Mouse (Mus musculus): ENCODE data around the gene Msx1. TPM values are rescaled to one million over a fixed set of nuclear protein-coding genes. Genes with fewer than 3 reads are reported as not detected.

Msx1 gene
- polyA plus RNA-seq, 1 experiment = 5.9 TPM

DNA sequence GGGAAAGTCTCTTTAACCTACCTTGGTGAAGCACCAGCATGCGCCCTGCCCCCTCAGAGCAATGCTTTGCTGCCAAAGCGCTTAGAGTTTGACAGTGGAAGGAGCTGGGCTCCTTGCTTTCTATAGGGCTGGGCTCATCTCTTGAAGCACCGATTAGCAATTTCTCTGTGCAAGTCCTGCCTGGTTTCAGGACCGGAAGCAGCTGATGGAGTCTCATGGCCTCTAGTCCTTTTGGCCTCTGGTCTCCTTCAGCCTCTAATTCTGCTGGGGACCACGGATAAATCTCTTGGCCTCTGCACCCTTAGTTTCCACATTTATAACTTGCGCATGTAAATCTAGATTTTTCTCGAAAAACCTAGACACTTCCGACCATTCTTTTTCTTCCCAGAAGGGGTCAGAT, 3.7 kb downstream of the Msx1 start:
- WGBS = 56% methylated on average over 8 of the region's 8 CpGs
- TF ChIP-seq CTCF (IDR thresholded peaks at IDR 0.05; ENCODE audit: insufficient read depth, low read length) = no peak
- TF ChIP-seq POLR2A (IDR thresholded peaks at IDR 0.05; ENCODE audit: borderline replicate concordance, extremely low read depth, low read depth, low read length) = no peak
- no peak overlapping the region for H3K4me3 ChIP-seq (replicated peaks; ENCODE audit: extremely low read depth, low read depth, low read length)
- H3K4me1 ChIP-seq (ENCODE audit: control insufficient read depth, insufficient read depth, low read length) = peaks cover 3% of the 10 kb centered on the region; the same call in 1 of the 2 replicates
- DNase-seq = no peak

- WGBS = 48% methylated on average over 3 of the region's 3 CpGs
- no peak for DNase-seq
- no peak overlapping the region for H3K4me3 ChIP-seq (replicated peaks; ENCODE audit: extremely low read depth, low read depth, low read length)
- TF ChIP-seq POLR2A (IDR thresholded peaks at IDR 0.05; ENCODE audit: borderline replicate concordance, extremely low read depth, low read depth, low read length) = no peak
- TF ChIP-seq CTCF (IDR thresholded peaks at IDR 0.05; ENCODE audit: insufficient read depth, low read length) = no peak
- H3K4me1 ChIP-seq (ENCODE audit: control insufficient read depth, insufficient read depth, low read length) = peaks cover 3% of the 10 kb centered on the region; the same call in 1 of the 2 replicates
Observed at GRCm38 (mm10) chr5:37819971-37820370, 4.4 kb downstream of the Msx1 start.

GRCm38 (mm10) chr5:37819541-37819940, 4.8 kb downstream of the Msx1 start:
- no peak for DNase-seq
- TF ChIP-seq POLR2A (IDR thresholded peaks at IDR 0.05; ENCODE audit: borderline replicate concordance, extremely low read depth, low read depth, low read length) (no peak), CTCF (IDR thresholded peaks at IDR 0.05; ENCODE audit: insufficient read depth, low read length) (no peak)
- no peak overlapping the region for H3K4me3 ChIP-seq (replicated peaks; ENCODE audit: extremely low read depth, low read depth, low read length)
- peaks cover 1% of the 10 kb centered on the region; the same call in 1 of the 2 replicates for H3K4me1 ChIP-seq (ENCODE audit: control insufficient read depth, insufficient read depth, low read length)
- WGBS = 47% methylated on average over 5 of the region's 5 CpGs

DNA sequence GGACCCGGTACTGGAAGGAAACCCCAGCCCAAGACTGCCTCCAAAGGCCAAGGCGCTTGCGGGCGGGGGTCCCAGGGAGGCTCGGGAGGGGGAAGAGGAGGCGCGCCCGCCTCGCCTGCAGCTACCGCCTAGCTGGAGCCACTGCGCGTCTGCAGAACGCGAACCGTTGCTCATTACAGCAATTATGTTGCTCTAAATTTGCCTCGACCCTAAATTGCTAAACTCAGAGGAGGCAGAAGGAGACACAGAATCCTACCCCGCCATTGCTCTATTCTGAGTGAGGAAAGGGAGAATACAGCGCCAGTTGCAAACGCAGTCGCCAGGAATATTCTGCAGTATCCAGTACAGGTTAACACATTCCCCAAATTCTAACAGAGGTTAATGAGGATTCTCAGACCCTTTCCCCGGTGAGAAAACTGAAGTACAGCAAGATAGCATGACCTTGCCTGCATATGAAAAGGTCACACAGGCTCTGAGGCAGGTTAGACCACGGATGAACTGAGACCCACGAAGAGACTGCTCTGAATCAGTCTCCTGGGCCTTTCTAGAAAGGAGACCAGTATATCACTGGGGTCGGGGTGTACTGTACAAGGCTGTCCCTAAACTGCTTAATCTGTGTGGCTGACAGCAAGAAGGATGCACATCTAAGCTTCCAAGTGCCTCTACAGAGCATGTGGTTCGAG, 5.7 kb downstream of the Msx1 start:
- WGBS = 21% methylated on average over 25 of the region's 25 CpGs
- TF ChIP-seq POLR2A (IDR thresholded peaks at IDR 0.05; ENCODE audit: borderline replicate concordance, extremely low read depth, low read depth, low read length) (no peak), CTCF (IDR thresholded peaks at IDR 0.05; ENCODE audit: insufficient read depth, low read length) (no peak)
- no peaks in the 10 kb centered on the region for H3K4me1 ChIP-seq (ENCODE audit: control insufficient read depth, insufficient read depth, low read length)
- H3K4me3 ChIP-seq (replicated peaks; ENCODE audit: extremely low read depth, low read depth, low read length) = no peak overlapping the region
- no peak for DNase-seq

DNA sequence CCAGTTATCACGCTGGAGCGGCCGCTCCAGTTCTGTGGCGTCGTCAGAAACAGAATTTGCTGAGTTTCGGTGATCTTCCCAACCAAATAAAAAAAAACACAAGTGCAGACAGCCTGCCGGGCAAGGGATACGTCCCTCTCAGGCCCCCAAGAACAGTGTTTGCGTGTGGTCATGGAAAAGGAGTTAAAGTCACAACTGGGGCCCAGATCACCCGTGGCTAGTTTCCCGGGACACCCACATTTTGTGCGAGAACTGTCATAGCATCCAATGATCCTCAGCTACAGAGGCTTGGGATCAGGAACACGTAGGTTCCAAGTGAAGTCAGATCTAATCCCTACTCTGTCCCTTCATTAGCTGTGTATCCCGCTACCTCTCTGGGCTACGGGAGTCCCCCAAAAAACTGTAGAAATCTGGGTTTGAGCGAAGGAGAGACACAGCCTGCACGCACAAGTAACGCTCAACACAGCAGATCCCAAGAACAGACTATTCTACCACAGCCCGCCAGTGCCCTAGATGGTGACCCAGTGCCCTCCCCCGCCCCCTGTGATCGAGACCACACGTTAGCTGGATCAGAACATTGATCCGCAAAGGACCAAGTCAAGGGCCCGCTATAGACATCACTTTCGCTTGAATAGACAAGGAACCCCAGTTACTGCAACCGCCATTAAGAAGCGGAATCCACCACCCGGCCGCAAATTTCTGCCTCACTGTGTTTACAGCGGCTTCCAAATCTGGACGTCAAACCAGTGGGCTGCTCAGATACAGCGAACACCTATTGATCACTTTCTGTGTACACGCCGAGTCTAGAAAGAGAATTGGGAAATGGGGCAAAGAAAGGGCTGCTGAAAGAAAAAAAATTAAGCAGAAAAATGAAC, 6.5 kb downstream of the Msx1 start:
- WGBS = 12% methylated on average over 34 of the region's 34 CpGs
- DNase-seq = no peak
- H3K4me1 ChIP-seq (ENCODE audit: control insufficient read depth, insufficient read depth, low read length) = no peaks in the 10 kb centered on the region
- H3K4me3 ChIP-seq (replicated peaks; ENCODE audit: extremely low read depth, low read depth, low read length) = no peak overlapping the region
- TF ChIP-seq CTCF (IDR thresholded peaks at IDR 0.05; ENCODE audit: insufficient read depth, low read length) = no peak
- no peak for TF ChIP-seq POLR2A (IDR thresholded peaks at IDR 0.05; ENCODE audit: borderline replicate concordance, extremely low read depth, low read depth, low read length)

DNA sequence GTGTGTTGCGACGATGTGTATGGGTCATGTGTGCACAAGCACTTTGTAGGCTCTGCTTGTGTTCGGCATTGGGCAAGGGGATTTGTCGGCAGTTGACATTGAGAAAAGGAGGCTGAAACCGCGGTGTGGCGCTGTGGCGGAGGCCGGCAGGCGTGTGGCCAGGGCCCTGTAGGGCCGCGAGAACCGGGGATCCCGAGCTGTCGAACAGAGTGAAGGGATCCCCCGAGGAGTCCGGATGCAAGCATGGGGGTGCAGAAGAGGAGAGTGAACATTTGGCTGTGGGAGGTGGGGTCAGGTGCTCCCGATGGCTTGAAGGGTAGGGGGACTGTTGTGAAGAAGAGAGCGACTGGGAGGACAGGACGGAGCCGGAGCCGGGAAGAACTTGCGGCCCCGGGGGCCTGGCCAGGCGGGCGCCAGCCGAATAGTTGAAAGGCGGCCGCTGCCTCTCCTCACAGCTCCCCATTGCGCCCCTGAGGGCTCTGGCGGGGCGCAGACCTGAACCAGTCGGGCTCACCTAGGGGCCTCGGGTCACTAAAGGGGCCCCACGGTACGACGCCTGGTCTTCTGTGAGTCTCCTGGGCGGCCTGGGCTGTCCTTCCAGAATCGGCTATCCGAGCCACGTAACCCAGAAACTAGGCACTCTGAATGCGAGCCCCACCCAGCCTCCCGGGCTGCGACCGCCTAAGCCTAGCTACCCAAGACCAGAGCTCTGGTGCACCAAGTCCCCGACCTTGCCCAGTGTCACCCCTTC, 7.3 kb downstream of the Msx1 start:
- no peak overlapping the region for H3K4me3 ChIP-seq (replicated peaks; ENCODE audit: extremely low read depth, low read depth, low read length)
- 3% methylated on average over 46 of the region's 46 CpGs for WGBS
- no peak for DNase-seq

DNA sequence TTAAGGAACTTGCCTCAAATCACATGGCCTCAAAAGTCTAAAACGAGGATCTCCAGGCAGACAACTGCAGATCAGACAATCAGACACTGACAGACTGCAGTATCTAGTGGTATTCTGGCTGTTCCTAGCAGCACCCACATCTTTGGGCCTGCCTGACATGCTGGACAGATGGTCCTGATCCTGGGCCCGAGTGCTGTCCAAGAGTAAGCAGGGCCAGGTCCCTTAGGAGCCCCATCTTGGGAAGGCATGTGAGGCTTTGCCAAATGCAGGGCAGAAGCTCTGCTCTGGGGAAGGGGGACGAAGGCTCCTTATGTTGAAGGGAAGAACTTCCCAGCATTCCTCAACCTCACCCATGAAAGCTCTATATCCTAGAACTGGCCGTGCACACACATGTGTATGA, 8.5 kb downstream of the Msx1 start:
- 79% methylated on average over 4 of the region's 4 CpGs for WGBS
- no peak for DNase-seq
- Histone ChIP-seq H3K4me1 (ENCODE audit: control insufficient read depth, insufficient read depth, low read length) (no peaks in the 10 kb centered on the region), H3K4me3 (replicated peaks; ENCODE audit: extremely low read depth, low read depth, low read length) (no peak overlapping the region)
- TF ChIP-seq CTCF (IDR thresholded peaks at IDR 0.05; ENCODE audit: insufficient read depth, low read length) (no peak), POLR2A (IDR thresholded peaks at IDR 0.05; ENCODE audit: borderline replicate concordance, extremely low read depth, low read depth, low read length) (no peak)

More for the DNA sequence above, 7.3 kb downstream of the Msx1 start:
- peak; percentile 25; the same call in 1 of the 2 replicates for TF ChIP-seq CTCF (IDR thresholded peaks at IDR 0.05; ENCODE audit: insufficient read depth, low read length)
- no peak for TF ChIP-seq POLR2A (IDR thresholded peaks at IDR 0.05; ENCODE audit: borderline replicate concordance, extremely low read depth, low read depth, low read length)
- no peaks in the 10 kb centered on the region for H3K4me1 ChIP-seq (ENCODE audit: control insufficient read depth, insufficient read depth, low read length)

DNA sequence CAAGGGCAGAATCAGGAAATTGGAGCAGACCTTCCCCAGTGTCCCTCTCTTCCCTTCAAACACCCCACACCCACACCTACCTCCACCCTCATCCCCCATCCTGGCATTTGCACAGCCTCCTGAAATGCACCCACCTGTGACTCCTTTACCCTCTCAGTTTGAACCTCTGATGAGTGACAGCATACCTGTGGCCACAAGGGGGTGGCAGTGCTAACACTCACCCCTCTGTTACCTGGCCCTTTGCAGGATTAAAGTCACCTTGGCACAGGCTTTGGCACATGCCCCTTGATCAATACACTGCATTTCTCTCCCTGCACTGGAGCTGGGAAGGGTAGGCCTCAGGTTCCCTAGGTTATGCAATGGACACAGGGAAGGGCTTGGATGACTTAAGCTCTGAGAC, 10.2 kb downstream of the Msx1 start:
- TF ChIP-seq POLR2A (IDR thresholded peaks at IDR 0.05; ENCODE audit: borderline replicate concordance, extremely low read depth, low read depth, low read length) (no peak), CTCF (IDR thresholded peaks at IDR 0.05; ENCODE audit: insufficient read depth, low read length) (peak; percentile 9; the same call in 1 of the 2 replicates)
- H3K4me3 ChIP-seq (replicated peaks; ENCODE audit: extremely low read depth, low read depth, low read length) = no peak overlapping the region
- no peak for DNase-seq
- H3K4me1 ChIP-seq (ENCODE audit: control insufficient read depth, insufficient read depth, low read length) = no peaks in the 10 kb centered on the region

- no peaks in the 10 kb centered on the region for H3K4me1 ChIP-seq (ENCODE audit: control insufficient read depth, insufficient read depth, low read length)
- H3K4me3 ChIP-seq (replicated peaks; ENCODE audit: extremely low read depth, low read depth, low read length) = no peak overlapping the region
- TF ChIP-seq POLR2A (IDR thresholded peaks at IDR 0.05; ENCODE audit: borderline replicate concordance, extremely low read depth, low read depth, low read length) = no peak
- no peak for TF ChIP-seq CTCF (IDR thresholded peaks at IDR 0.05; ENCODE audit: insufficient read depth, low read length)
- 76% methylated on average over 6 of the region's 6 CpGs for WGBS
- DNase-seq = no peak
Observed at GRCm38 (mm10) chr5:37805291-37805690, 19.1 kb downstream of the Msx1 start.
